Mouse (Mus musculus): ENCODE data around the gene Ncoa6.
"Not testable (repeated sequence)": the region's sequence is repeated elsewhere in the genome, so short reads cannot be mapped to it uniquely, and the experiment has no call there.

The Ncoa6 gene

GRCm38 (mm10) chr2:155473570-155474088 lies at the start of gene Ncoa6:
Gene Ncoa6, minus strand, starts transcription at chr2:155473894.
- DNase-seq = peak; percentile 74

- no peak for DNase-seq
Measured at GRCm38 (mm10) chr2:155518531-155519270, 45.0 kb upstream of the Ncoa6 start.

GRCm38 (mm10) chr2:155517455-155518423 lies 44.0 kb upstream of the Ncoa6 start, which contains the start of the genes Acss2 and Ggt7:
Gene Acss2, plus strand, starts transcription at chr2:155517948.
Gene Ggt7, minus strand, starts transcription at chr2:155518237.
- peak; percentile 95 for DNase-seq

- DNase-seq = peak; percentile 54
Measured at GRCm38 (mm10) chr2:155515941-155516340, 42.2 kb upstream of the Ncoa6 start.

GRCm38 (mm10) chr2:155514666-155515065 lies 41.0 kb upstream of the Ncoa6 start:
- peak; percentile 89 for DNase-seq

GRCm38 (mm10) chr2:155513543-155513942 lies 39.8 kb upstream of the Ncoa6 start:
- DNase-seq = peak; percentile 37

GRCm38 (mm10) chr2:155512479-155512878 lies 38.8 kb upstream of the Ncoa6 start:
- no peak for DNase-seq

GRCm38 (mm10) chr2:155507721-155508470 lies 34.2 kb upstream of the Ncoa6 start:
- no peak for DNase-seq

- no peak for DNase-seq
Measured at GRCm38 (mm10) chr2:155505811-155506210, 32.1 kb upstream of the Ncoa6 start.

- DNase-seq = peak; percentile 40
Measured at GRCm38 (mm10) chr2:155504440-155505355, 31.0 kb upstream of the Ncoa6 start.

- DNase-seq = no peak
Measured at GRCm38 (mm10) chr2:155502596-155502995, 28.9 kb upstream of the Ncoa6 start.

- no peak for DNase-seq
Measured at GRCm38 (mm10) chr2:155490998-155491397, 17.3 kb upstream of the Ncoa6 start.

- DNase-seq = peak; percentile 65
Measured at GRCm38 (mm10) chr2:155482021-155482420, 8.3 kb upstream of the Ncoa6 start.

GRCm38 (mm10) chr2:155472671-155473569 lies 774 bp downstream of the Ncoa6 start:
- DNase-seq = peak; percentile 41

GRCm38 (mm10) chr2:155466861-155467260 lies 6.8 kb downstream of the Ncoa6 start:
- no peak for DNase-seq

- no peak for DNase-seq
Measured at GRCm38 (mm10) chr2:155453591-155453990, 20.1 kb downstream of the Ncoa6 start.

GRCm38 (mm10) chr2:155451256-155451655 lies 22.4 kb downstream of the Ncoa6 start:
- no peak for DNase-seq

- DNase-seq = not testable (repeated sequence)
Measured at GRCm38 (mm10) chr2:155447906-155448305, 25.8 kb downstream of the Ncoa6 start.

- DNase-seq = no peak
Measured at GRCm38 (mm10) chr2:155443446-155443845, 30.2 kb downstream of the Ncoa6 start.

- no peak for DNase-seq
Measured at GRCm38 (mm10) chr2:155442916-155443315, 30.8 kb downstream of the Ncoa6 start.
